Mouse (Mus musculus) midbrain, embryonic 12.5 days (tissue): Measurements from ENCODE around the gene Fars2. TPM values are rescaled to one million over a fixed set of nuclear protein-coding genes. Genes with fewer than 3 reads are reported as not detected.
"Not testable (repeated sequence)": the region's sequence is repeated elsewhere in the genome, so short reads cannot be mapped to it uniquely, and the experiment has no call there.

Source experiments
- ATAC-seq: fragments of 200-750 bp; cut with Nextera tagmentation; 2 replicates; pipeline ENCODE4 v1.8.0; 2017; ENCODE audit warnings: low read depth, moderate TSS enrichment, moderate library complexity; ENCODE audit not compliant: low FRiP score
- H3K27ac ChIP-seq: fragments of 300-500 bp; sonication (generic); replicated peaks from 2 replicates; pipeline ENCODE4 v1.5.1; 2016; ENCODE audit warnings: mild to moderate bottlenecking
- H3K27me3 ChIP-seq: fragments of 300-500 bp; sonication (generic); 2 replicates; pipeline ENCODE4 v1.6.1; 2016; ENCODE audit warnings: mild to moderate bottlenecking
- H3K36me3 ChIP-seq: fragments of 300-500 bp; sonication (generic); 2 replicates; pipeline ENCODE4 v1.6.1; 2016
- H3K4me1 ChIP-seq: fragments of 300-500 bp; sonication (generic); 2 replicates; pipeline ENCODE4 v1.6.1; 2016
- H3K4me2 ChIP-seq: fragments of 300-500 bp; sonication (generic); replicated peaks from 2 replicates; pipeline ENCODE4 v1.6.1; 2016; ENCODE audit warnings: mild to moderate bottlenecking, moderate library complexity
- H3K4me3 ChIP-seq: fragments of 300-500 bp; sonication (generic); 2 replicates; pipeline ENCODE4 v1.5.1; 2016; ENCODE audit warnings: mild to moderate bottlenecking
- H3K9ac ChIP-seq: fragments of 300-500 bp; sonication (generic); replicated peaks from 2 replicates; pipeline ENCODE4 v1.6.1; 2016; ENCODE audit warnings: mild to moderate bottlenecking, moderate library complexity
- H3K9me3 ChIP-seq: fragments of 300-500 bp; sonication (generic); 2 replicates; pipeline ENCODE4 v1.6.1; 2016; ENCODE audit warnings: mild to moderate bottlenecking
- WGBS: fragments of 180-500 bp; shearing (Covaris S2); methylation state at CpG from one replicate; pipeline ENCODE4 v1.1.7; 2016; 5-methylcytosine and 5-hydroxymethylcytosine counted together
- polyA plus RNA-seq: library from polyadenylated mRNA; unstranded; fragments of >200 nt; fragmentation: Nextera tagmentation; extraction: Ambion mirVana; gene quantifications from 2 replicates; pipeline ENCODE4 v1.2.1, GENCODE M21; 2016

The Fars2 gene
- polyA plus RNA-seq, 1 experiment from 2014 or later = 29.9 TPM

DNA sequence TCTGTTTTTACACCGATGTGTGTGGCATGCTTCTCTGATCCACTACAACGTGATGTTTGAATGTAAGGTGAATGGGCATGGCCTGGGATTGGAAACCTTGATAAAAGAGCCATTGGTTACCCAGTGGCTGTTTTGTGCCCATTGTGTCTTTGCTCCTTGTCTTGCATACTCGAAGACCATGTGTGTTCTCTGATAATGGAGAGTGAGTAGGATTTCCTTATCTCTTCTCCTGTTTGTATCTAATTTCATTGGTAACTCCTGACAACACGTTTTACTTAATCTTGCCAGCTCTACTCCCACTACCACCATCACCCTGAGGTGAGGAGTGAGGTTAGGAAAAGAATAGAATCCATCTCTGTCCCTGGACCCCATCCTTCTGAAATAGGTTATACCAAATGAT is 240.3 kb downstream of the Fars2 start:
- H3K9ac ChIP-seq = no peak overlapping the region

GRCm38 (mm10) chr13:36361419-36361818 is 244.2 kb downstream of the Fars2 start:
- ATAC-seq = no peak
- no peak overlapping the region for H3K27ac ChIP-seq
- H3K9me3 ChIP-seq = no peaks in the 10 kb centered on the region
- H3K9ac ChIP-seq = no peak overlapping the region
- WGBS = 86% methylated on average over 3 of the region's 3 CpGs
- H3K27me3 ChIP-seq = no peaks in the 10 kb centered on the region
- peaks cover 5% of the 10 kb centered on the region for H3K4me1 ChIP-seq
- no peak overlapping the region for H3K4me2 ChIP-seq
- H3K36me3 ChIP-seq = no peaks in the 10 kb centered on the region
- no peak overlapping the region for H3K4me3 ChIP-seq

More for the DNA sequence above, 240.3 kb downstream of the Fars2 start:
- Histone ChIP-seq H3K27me3 (no peaks in the 10 kb centered on the region), H3K4me1 (peaks cover 5% of the 10 kb centered on the region), H3K4me3 (no peak overlapping the region), H3K36me3 (no peaks in the 10 kb centered on the region), H3K4me2 (no peak overlapping the region), H3K27ac (no peak overlapping the region), H3K9me3 (no peaks in the 10 kb centered on the region)
- WGBS = 83% methylated on average over 4 of the region's 4 CpGs
- ATAC-seq = no peak

DNA sequence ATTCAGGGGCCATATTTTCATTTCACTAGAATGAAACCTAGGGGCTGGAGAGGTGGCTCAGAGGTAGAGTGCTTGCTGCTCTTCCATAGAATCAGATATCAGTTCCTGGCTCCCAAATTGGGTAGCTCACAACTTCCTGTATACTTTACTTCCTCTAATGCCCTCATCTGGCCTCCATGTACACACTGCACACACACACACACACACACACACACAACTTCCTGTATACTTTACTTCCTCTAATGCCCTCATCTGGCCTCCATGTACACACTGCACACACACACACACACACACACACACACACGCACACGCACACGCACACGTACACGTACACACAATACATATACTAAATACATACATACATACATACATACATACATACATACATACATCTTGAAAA is 248.5 kb downstream of the Fars2 start:
- ATAC-seq, H3K4me2 ChIP-seq, H3K4me1 ChIP-seq, H3K36me3 ChIP-seq, H3K4me3 ChIP-seq, H3K27me3 ChIP-seq, H3K27ac ChIP-seq, H3K9ac ChIP-seq, H3K9me3 ChIP-seq: not testable (repeated sequence)
- 95% methylated on average over 5 of the region's 5 CpGs for WGBS

DNA sequence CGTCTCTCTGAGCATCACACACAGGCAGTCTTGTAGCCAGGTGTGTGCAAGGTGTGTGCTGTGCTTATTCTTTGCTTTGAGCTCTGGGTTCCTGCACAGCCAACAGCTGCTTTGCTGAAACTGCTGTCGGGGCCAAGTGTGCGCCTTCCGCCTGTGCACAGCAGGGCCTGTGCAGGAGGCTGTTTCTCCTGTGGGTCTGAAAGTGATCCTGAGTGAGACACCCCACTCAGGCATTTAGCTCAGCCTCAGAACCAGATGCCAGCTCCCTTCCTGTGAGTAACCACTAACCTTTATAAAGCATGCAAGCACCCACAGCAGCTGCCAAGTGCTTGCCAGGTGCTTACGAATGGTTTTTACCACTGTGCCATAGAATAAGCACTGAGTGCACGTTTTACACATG is 249.1 kb downstream of the Fars2 start:
- Histone ChIP-seq H3K9ac (no peak overlapping the region), H3K27ac (no peak overlapping the region), H3K4me1 (peaks cover 6% of the 10 kb centered on the region; the same call in 1 of the 2 replicates), H3K4me3 (no peak overlapping the region), H3K27me3 (no peaks in the 10 kb centered on the region), H3K4me2 (no peak overlapping the region), H3K9me3 (no peaks in the 10 kb centered on the region), H3K36me3 (no peaks in the 10 kb centered on the region)
- ATAC-seq = no peak
- 92% methylated on average over 6 of the region's 6 CpGs for WGBS

GRCm38 (mm10) chr13:36367712-36368491 is 250.7 kb downstream of the Fars2 start:
- no peaks in the 10 kb centered on the region for H3K27me3 ChIP-seq
- no peaks in the 10 kb centered on the region for H3K36me3 ChIP-seq
- H3K9ac ChIP-seq = no peak overlapping the region
- H3K4me3 ChIP-seq = no peak overlapping the region
- no peak overlapping the region for H3K4me2 ChIP-seq
- H3K27ac ChIP-seq = no peak overlapping the region
- peaks cover 6% of the 10 kb centered on the region; the same call in 1 of the 2 replicates for H3K4me1 ChIP-seq
- no peak for ATAC-seq
- H3K9me3 ChIP-seq = no peaks in the 10 kb centered on the region

- no peaks in the 10 kb centered on the region for H3K27me3 ChIP-seq
- WGBS = 52% methylated on average over 3 of the region's 3 CpGs
- H3K4me1 ChIP-seq = peaks cover 6% of the 10 kb centered on the region; the same call in 1 of the 2 replicates
- H3K4me2 ChIP-seq = no peak overlapping the region
- H3K27ac ChIP-seq = no peak overlapping the region
- H3K9ac ChIP-seq = no peak overlapping the region
- H3K4me3 ChIP-seq = no peak overlapping the region
- H3K36me3 ChIP-seq = no peaks in the 10 kb centered on the region
- no peak for ATAC-seq
- H3K9me3 ChIP-seq = no peaks in the 10 kb centered on the region
These were observed 251.6 kb downstream of the Fars2 start for GRCm38 (mm10) chr13:36368799-36369198.

GRCm38 (mm10) chr13:36369400-36369799 is 252.2 kb downstream of the Fars2 start:
- H3K4me1 ChIP-seq = peaks cover 6% of the 10 kb centered on the region; the same call in 1 of the 2 replicates
- no peak for ATAC-seq
- H3K4me3 ChIP-seq = no peak overlapping the region
- H3K9ac ChIP-seq = no peak overlapping the region
- no peak overlapping the region for H3K27ac ChIP-seq
- no peak overlapping the region for H3K4me2 ChIP-seq
- no peaks in the 10 kb centered on the region for H3K9me3 ChIP-seq
- no peaks in the 10 kb centered on the region for H3K27me3 ChIP-seq
- no peaks in the 10 kb centered on the region for H3K36me3 ChIP-seq
- 82% methylated on average over 11 of the region's 11 CpGs for WGBS

DNA sequence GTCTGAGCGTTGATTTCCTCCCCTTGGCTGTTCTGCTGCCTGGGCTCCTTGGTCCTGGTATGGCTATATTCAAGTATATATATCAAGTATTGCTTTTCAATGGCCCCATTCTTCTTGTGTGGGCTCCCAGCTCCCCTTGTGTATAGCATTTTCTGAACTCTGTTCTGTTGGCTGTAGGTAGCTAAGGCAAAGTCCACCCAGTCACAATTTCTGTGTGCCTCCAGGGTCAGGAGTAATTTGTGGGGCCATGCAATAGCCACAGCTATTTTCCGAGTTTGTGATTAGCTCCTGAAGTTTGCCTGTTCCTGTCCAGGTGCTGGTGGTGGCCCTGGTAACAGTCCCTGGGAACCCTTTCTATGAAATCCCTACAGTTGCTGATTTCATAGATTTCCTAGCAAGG is 266.0 kb downstream of the Fars2 start:
- ATAC-seq = no peak
- no peak overlapping the region for H3K4me3 ChIP-seq
- H3K4me1 ChIP-seq = no peaks in the 10 kb centered on the region
- 81% methylated on average over 2 of the region's 2 CpGs for WGBS
- H3K9ac ChIP-seq = no peak overlapping the region
- no peak overlapping the region for H3K4me2 ChIP-seq
- no peak overlapping the region for H3K27ac ChIP-seq
- no peaks in the 10 kb centered on the region for H3K27me3 ChIP-seq
- H3K36me3 ChIP-seq = no peaks in the 10 kb centered on the region
- H3K9me3 ChIP-seq = no peaks in the 10 kb centered on the region

DNA sequence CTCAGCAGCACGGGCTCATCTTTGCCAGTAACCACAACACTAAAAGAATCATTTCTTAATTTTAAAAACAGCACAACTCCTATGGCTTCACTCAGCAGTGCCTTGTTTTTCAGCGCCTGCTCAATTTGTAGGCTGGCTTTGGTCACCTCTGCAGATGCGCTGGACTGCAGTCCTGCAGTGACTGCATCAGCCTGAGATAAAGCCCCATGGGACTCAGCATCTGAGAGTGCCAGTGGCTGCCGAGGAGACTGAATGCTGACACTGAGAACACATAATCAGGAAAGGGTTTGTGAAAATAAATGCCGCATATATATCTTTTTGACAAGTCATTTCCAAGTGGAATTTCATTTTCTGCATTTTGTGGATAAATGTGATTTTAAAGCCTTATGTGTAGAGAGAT is 268.9 kb downstream of the Fars2 start:
- no peaks in the 10 kb centered on the region for H3K36me3 ChIP-seq
- no peak overlapping the region for H3K4me2 ChIP-seq
- WGBS = 82% methylated on average over 5 of the region's 5 CpGs
- H3K4me3 ChIP-seq = no peak overlapping the region
- no peaks in the 10 kb centered on the region for H3K27me3 ChIP-seq
- H3K27ac ChIP-seq = no peak overlapping the region
- ATAC-seq = no peak
- no peak overlapping the region for H3K9ac ChIP-seq
- no peaks in the 10 kb centered on the region for H3K4me1 ChIP-seq
- H3K9me3 ChIP-seq = no peaks in the 10 kb centered on the region

- Histone ChIP-seq H3K4me1 (no peaks in the 10 kb centered on the region), H3K9ac (no peak overlapping the region), H3K4me3 (no peak overlapping the region), H3K27ac (no peak overlapping the region), H3K9me3 (no peaks in the 10 kb centered on the region), H3K36me3 (no peaks in the 10 kb centered on the region), H3K4me2 (no peak overlapping the region), H3K27me3 (no peaks in the 10 kb centered on the region)
- 89% methylated on average over 7 of the region's 7 CpGs for WGBS
- ATAC-seq = no peak
These were observed 274.7 kb downstream of the Fars2 start for GRCm38 (mm10) chr13:36391936-36392335.

- H3K27ac ChIP-seq = no peak overlapping the region
- no peak for ATAC-seq
- no peaks in the 10 kb centered on the region for H3K36me3 ChIP-seq
- no peaks in the 10 kb centered on the region for H3K4me1 ChIP-seq
- no peak overlapping the region for H3K4me3 ChIP-seq
- H3K4me2 ChIP-seq = no peak overlapping the region
- no peaks in the 10 kb centered on the region for H3K9me3 ChIP-seq
- H3K9ac ChIP-seq = no peak overlapping the region
- no peaks in the 10 kb centered on the region for H3K27me3 ChIP-seq
- 89% methylated on average over 4 of the region's 4 CpGs for WGBS
These were observed 275.5 kb downstream of the Fars2 start for GRCm38 (mm10) chr13:36392666-36393065.

DNA sequence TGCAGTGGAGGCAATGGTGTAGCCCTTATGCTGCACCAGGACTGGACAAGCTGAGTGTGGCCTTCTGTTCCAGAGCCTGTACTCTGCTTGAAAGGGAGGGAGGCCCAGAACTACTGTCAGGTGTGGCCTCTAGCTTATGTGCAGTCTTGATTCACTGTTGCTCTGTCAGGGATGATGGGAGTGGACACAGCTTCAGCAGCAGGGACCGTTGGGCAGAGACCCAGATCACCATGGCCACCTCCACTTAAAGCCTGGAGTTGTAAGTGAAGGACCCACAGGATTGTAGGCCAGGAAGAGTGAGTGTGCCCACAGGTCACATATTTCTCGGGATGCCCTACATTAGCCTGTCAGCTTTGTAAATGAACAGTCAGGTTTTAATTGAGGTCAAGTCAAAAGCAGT is 283.8 kb downstream of the Fars2 start:
- whole genome bisulfite sequencing = 89% methylated on average over 2 of the region's 2 CpGs
- H3K9ac ChIP-seq = no peak overlapping the region
- no peaks in the 10 kb centered on the region for H3K9me3 ChIP-seq
- no peak for ATAC-seq
- no peaks in the 10 kb centered on the region for H3K36me3 ChIP-seq
- H3K27me3 ChIP-seq = no peaks in the 10 kb centered on the region
- H3K27ac ChIP-seq = no peak overlapping the region
- no peak overlapping the region for H3K4me3 ChIP-seq
- no peak overlapping the region for H3K4me2 ChIP-seq
- H3K4me1 ChIP-seq = no peaks in the 10 kb centered on the region

DNA sequence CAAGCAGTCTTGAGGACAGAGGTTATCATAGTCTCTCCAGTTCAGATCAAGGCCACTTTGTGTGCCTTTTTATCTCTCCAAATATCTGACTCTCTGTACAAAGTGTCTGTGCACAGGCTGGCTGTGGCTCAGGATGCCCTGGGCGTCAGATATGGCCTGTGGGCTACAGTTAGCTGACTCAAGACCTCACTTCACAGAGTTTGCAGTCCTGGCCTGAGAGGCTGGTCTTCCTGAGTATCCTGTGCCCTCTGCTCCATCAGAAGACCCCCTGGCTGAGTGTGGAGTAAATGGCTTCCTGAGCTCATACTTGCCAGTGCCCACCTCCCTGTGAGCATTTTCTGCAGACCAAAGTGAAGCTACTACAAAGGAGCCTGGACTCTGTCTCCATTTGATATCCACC is 296.1 kb downstream of the Fars2 start:
- H3K36me3 ChIP-seq = no peaks in the 10 kb centered on the region
- H3K4me2 ChIP-seq = no peak overlapping the region
- H3K9ac ChIP-seq = no peak overlapping the region
- H3K27ac ChIP-seq = no peak overlapping the region
- 82% methylated on average over 1 of the region's 1 CpGs for WGBS
- ATAC-seq = no peak
- no peak overlapping the region for H3K4me3 ChIP-seq
- no peaks in the 10 kb centered on the region for H3K4me1 ChIP-seq
- no peaks in the 10 kb centered on the region for H3K9me3 ChIP-seq
- H3K27me3 ChIP-seq = no peaks in the 10 kb centered on the region
